Comparison of ENCODE assay signal across 12 mouse cellular contexts in the genomic region with DNA sequence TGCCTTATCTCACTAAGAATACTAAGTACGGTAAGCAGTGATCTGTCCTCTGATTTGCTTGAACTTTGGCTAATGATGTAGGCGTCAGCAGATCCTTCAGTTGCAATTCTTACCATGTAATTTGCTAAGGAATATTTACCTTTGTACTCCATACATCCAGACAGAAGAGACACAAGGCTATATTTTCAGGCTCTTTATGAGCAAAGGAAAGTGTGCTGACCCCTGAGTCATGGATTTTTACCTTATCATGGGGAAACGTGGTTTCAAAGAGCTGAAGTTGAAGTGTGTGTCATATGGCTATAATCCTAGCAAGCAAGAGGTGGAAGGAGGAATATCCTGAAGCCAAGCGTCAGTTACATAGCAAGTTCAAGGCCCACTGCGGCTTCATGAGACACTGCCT.
ATAC-seq and TF ChIP-seq lines count a peak whose summit lies in the region.
"Had no signal": no experiment of that assay in that cellular context is flagged by ENCODE, and none has a peak within 500 bp of the region (broad histone marks: within the 10 kb centered on the region; RNA-seq: fewer than 3 reads in every experiment).

No protein-coding gene starts in this region.

- peak; percentile 85 for ATAC-seq in intestine, embryonic 15.5 days
- ATAC-seq in intestine, embryonic 16.5 days, result peak; percentile 84
- no peak for ATAC-seq in hindbrain, embryonic 16.5 days
- ATAC-seq in kidney, embryonic 15.5 days (replicated peaks; ENCODE audit: low FRiP score), result no peak
- ATAC-seq: forebrain, embryonic 14.5 days; forebrain, embryonic 16.5 days had no signal

- no peaks in the 10 kb centered on the region for H3K4me1 ChIP-seq in intestine, embryonic 15.5 days (replicated peaks)
- H3K4me1 ChIP-seq in intestine, embryonic 16.5 days (ENCODE audit: control insufficient read depth, insufficient read depth, low read length), result peaks cover 3% of the 10 kb centered on the region; the same call in 1 of the 2 replicates
- H3K4me1 ChIP-seq in small intestine, adult 2 months (ENCODE audit: control insufficient read depth, insufficient read depth, insufficient read length, low read length), result peaks cover 11% of the 10 kb centered on the region
- H3K4me1 ChIP-seq in hindbrain, embryonic 16.5 days (ENCODE audit: control insufficient read depth, insufficient read depth, low read depth, low read length), result no peaks in the 10 kb centered on the region
- no peaks in the 10 kb centered on the region for H3K4me1 ChIP-seq in kidney, embryonic 15.5 days
- H3K4me1 ChIP-seq: embryonic facial prominence, embryonic 13.5 days; embryonic facial prominence, embryonic 15.5 days; forebrain, embryonic 10.5 days; forebrain, embryonic 12.5 days had no signal

- H3K4me3 ChIP-seq in intestine, embryonic 15.5 days (replicated peaks), result no peak overlapping the region
- no peak overlapping the region for H3K4me3 ChIP-seq in intestine, embryonic 16.5 days (ENCODE audit: low read length)
- no peak overlapping the region for H3K4me3 ChIP-seq in small intestine, adult 2 months (ENCODE audit: low read depth, low read length)
- H3K4me3 ChIP-seq in hindbrain, embryonic 16.5 days (ENCODE audit: low read length), result no peak overlapping the region
- no peak overlapping the region for H3K4me3 ChIP-seq in kidney, embryonic 15.5 days (replicated peaks)
- H3K4me3 ChIP-seq: embryonic facial prominence, embryonic 13.5 days; embryonic facial prominence, embryonic 15.5 days; erythroblast, embryonic 14.5 days; forebrain, embryonic 10.5 days; forebrain, embryonic 12.5 days had no signal

- no peak for TF ChIP-seq POLR2A in small intestine, adult 2 months (IDR thresholded peaks at IDR 0.05; ENCODE audit: low read depth, low read length)

- H3K9me3 ChIP-seq in intestine, embryonic 15.5 days, result no peaks in the 10 kb centered on the region
- H3K9me3 ChIP-seq in intestine, embryonic 16.5 days (ENCODE audit: control insufficient read depth, low read length), result no peaks in the 10 kb centered on the region
- H3K9me3 ChIP-seq in hindbrain, embryonic 16.5 days (ENCODE audit: control insufficient read depth, low read length), result no peaks in the 10 kb centered on the region
- H3K9me3 ChIP-seq in kidney, embryonic 15.5 days (replicated peaks), result no peaks in the 10 kb centered on the region
- H3K9me3 ChIP-seq: embryonic facial prominence, embryonic 13.5 days; embryonic facial prominence, embryonic 15.5 days; forebrain, embryonic 10.5 days; forebrain, embryonic 12.5 days had no signal

- H3K9ac ChIP-seq in intestine, embryonic 15.5 days, result no peak overlapping the region
- H3K9ac ChIP-seq in intestine, embryonic 16.5 days (ENCODE audit: low read depth, low read length), result no peak overlapping the region
- H3K9ac ChIP-seq in hindbrain, embryonic 16.5 days (ENCODE audit: low read depth, low read length), result no peak overlapping the region
- H3K9ac ChIP-seq in kidney, embryonic 15.5 days, result no peak overlapping the region
- H3K9ac ChIP-seq: embryonic facial prominence, embryonic 13.5 days; embryonic facial prominence, embryonic 15.5 days; forebrain, embryonic 12.5 days had no signal

- no peaks in the 10 kb centered on the region for H3K27me3 ChIP-seq in intestine, embryonic 15.5 days (replicated peaks)
- H3K27me3 ChIP-seq in intestine, embryonic 16.5 days (replicated peaks; ENCODE audit: control insufficient read depth, insufficient read depth, low read length), result no peaks in the 10 kb centered on the region
- H3K27me3 ChIP-seq in small intestine, adult 2 months (ENCODE audit: control insufficient read depth, insufficient read depth, low read length), result no peaks in the 10 kb centered on the region
- H3K27me3 ChIP-seq in hindbrain, embryonic 16.5 days (replicated peaks; ENCODE audit: control insufficient read depth, insufficient read depth, low read length), result no peaks in the 10 kb centered on the region
- H3K27me3 ChIP-seq in kidney, embryonic 15.5 days, result no peaks in the 10 kb centered on the region
- H3K27me3 ChIP-seq: embryonic facial prominence, embryonic 13.5 days; embryonic facial prominence, embryonic 15.5 days; forebrain, embryonic 12.5 days had no signal

- WGBS in intestine, embryonic 15.5 days, result 69% methylated on average over 5 of the region's 5 CpGs
- 67% methylated on average over 5 of the region's 5 CpGs for WGBS in intestine, embryonic 16.5 days
- 46% methylated on average over 5 of the region's 5 CpGs for WGBS in small intestine, adult 2 months
- WGBS in hindbrain, embryonic 16.5 days, result 90% methylated on average over 5 of the region's 5 CpGs
- WGBS in kidney, embryonic 15.5 days, result 82% methylated on average over 5 of the region's 5 CpGs

- no peaks in the 10 kb centered on the region for H3K36me3 ChIP-seq in intestine, embryonic 15.5 days
- no peaks in the 10 kb centered on the region for H3K36me3 ChIP-seq in intestine, embryonic 16.5 days (ENCODE audit: control insufficient read depth, insufficient read depth, low read length)
- no peaks in the 10 kb centered on the region for H3K36me3 ChIP-seq in small intestine, adult 2 months (ENCODE audit: control insufficient read depth, insufficient read depth, low read length)
- no peaks in the 10 kb centered on the region for H3K36me3 ChIP-seq in hindbrain, embryonic 16.5 days (ENCODE audit: control insufficient read depth, insufficient read depth, low read length)
- no peaks in the 10 kb centered on the region for H3K36me3 ChIP-seq in kidney, embryonic 15.5 days
- H3K36me3 ChIP-seq: embryonic facial prominence, embryonic 13.5 days; embryonic facial prominence, embryonic 15.5 days; forebrain, embryonic 10.5 days; forebrain, embryonic 12.5 days had no signal

- no peak overlapping the region for H3K4me2 ChIP-seq in intestine, embryonic 15.5 days (replicated peaks)
- no peak overlapping the region for H3K4me2 ChIP-seq in intestine, embryonic 16.5 days (ENCODE audit: low read depth, low read length)
- H3K4me2 ChIP-seq in hindbrain, embryonic 16.5 days (ENCODE audit: low read length), result no peak overlapping the region
- H3K4me2 ChIP-seq in kidney, embryonic 15.5 days, result no peak overlapping the region
- H3K4me2 ChIP-seq: embryonic facial prominence, embryonic 13.5 days; embryonic facial prominence, embryonic 15.5 days; forebrain, embryonic 12.5 days had no signal

- no peak overlapping the region for H3K27ac ChIP-seq in intestine, embryonic 15.5 days
- peak overlapping the region; percentile 54; the same call in 1 of the 2 replicates for H3K27ac ChIP-seq in intestine, embryonic 16.5 days (ENCODE audit: low read length)
- H3K27ac ChIP-seq in small intestine, adult 2 months (ENCODE audit: insufficient read depth, low read depth, low read length), result peak overlapping the region; percentile 32; the same call in 1 of the 2 replicates
- no peak overlapping the region for H3K27ac ChIP-seq in hindbrain, embryonic 16.5 days (ENCODE audit: low read depth, low read length)
- no peak overlapping the region for H3K27ac ChIP-seq in kidney, embryonic 15.5 days
- H3K27ac ChIP-seq: embryonic facial prominence, embryonic 13.5 days; embryonic facial prominence, embryonic 15.5 days; forebrain, embryonic 10.5 days; forebrain, embryonic 12.5 days had no signal

- no peak for TF ChIP-seq CTCF in small intestine, adult 2 months (IDR thresholded peaks at IDR 0.05; ENCODE audit: extremely low read depth, insufficient read length, insufficient replicate concordance, low read depth, low read length)

Comparison
In these comparisons a context has a peak if more than half of its experiments do, and no peak if none do; other contexts are left out.
1. H3K27ac ChIP-seq: peak in intestine, embryonic 16.5 days (single experiment) and small intestine, adult 2 months (single experiment); none in intestine, embryonic 15.5 days (single experiment), hindbrain, embryonic 16.5 days (single experiment) and kidney, embryonic 15.5 days (single experiment).
2. ATAC-seq: peak in intestine, embryonic 15.5 days (single experiment) and intestine, embryonic 16.5 days (single experiment); none in hindbrain, embryonic 16.5 days (single experiment) and kidney, embryonic 15.5 days (single experiment).